Mouse (Mus musculus) erythroid progenitor cell, adult 5-6 weeks (primary cell): Measurements from ENCODE around the gene 4930558K02Rik. TPM values are rescaled to one million over a fixed set of nuclear protein-coding genes. Genes with fewer than 3 reads are reported as not detected.
A peak's percentile ranks its signal among the peaks of the same experiment; 100 is the strongest.

ENCODE experiments used
- ATAC-seq: replicated peaks from 2 replicates; pipeline ENCODE4 v1.8.0; 2016; ENCODE audit warnings: moderate number of reproducible peaks, mild to moderate bottlenecking, moderate TSS enrichment, inconsistent platforms; ENCODE audit not compliant: poor library complexity, low FRiP score, severe bottlenecking
- total RNA-seq, 2 experiments: library from RNA; stranded (forward) in 1 of 2; stranded (reverse) in 1 of 2; fragments of 150-400 nt in 1 of 2; fragments of 186-747, 209-891 nt in 1 of 2; gene quantifications; 2 replicates each; pipeline versions ENCODE4 v1.2.3 to v1.2.4; 2015 to 2017; ENCODE audit warnings: low replicate concordance in 2 of 2

Gene 4930558K02Rik
- total RNA-seq, 2 experiments from 2014 or later: not detected

DNA sequence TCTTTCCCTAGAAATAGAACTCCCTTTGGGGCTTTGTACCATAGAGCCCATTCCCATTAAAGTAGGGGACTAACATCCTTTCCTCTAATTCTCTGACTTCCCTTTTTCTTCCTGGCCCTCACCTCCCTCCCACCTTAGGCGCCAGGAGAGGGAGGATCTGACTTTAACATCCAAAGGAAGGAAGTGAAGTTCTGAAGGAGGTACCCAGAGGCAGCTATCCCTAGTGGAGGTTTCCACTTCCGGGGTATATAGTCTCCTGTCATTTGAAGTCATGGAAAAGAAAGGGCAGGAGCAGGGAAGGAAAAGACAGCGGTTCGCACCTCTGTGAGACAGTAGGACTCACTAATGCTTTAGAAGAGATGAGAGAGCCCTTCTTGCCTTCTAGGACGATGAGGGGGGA lies 19.9 kb upstream of the 4930558K02Rik start:
- ATAC-seq: no peak

DNA sequence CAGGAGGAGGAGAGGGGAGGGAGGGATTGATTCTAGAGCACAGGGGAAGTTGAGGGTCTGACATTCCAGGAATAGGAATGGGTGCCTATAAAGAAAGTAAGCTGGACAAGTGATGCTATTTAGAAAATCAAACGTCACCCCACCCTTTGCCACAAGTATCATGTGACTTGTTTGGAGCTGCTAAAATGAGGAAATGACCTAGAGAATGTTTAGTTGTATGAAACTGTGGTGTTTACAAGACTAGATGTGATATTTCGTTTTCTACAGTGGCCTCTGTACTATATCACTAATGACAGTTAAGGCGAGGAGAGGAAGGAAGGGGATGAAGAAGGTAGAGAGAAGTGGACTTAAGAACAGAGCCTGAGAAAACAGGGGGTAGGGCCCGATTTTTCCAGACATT lies 19.3 kb upstream of the 4930558K02Rik start:
- no peak for ATAC-seq

DNA sequence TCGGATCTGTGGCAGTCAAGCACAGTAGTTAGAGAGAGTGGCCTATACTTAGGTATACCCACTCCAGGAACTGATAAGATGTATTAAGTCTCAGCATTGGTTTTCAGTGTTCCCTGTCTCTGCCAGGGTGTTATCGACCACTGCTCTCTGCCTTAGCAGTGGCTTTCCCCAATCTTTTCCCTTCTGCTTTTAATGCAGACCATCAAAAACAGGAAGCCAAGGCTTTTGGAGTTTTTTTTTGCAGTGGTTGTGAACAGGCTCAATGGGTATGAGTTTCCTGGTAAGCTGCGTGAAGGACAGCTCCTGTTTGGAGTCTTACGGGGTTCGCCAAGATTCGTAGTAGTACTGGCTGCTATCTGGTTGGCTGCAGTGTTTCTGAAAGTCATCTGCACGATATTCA lies 13.0 kb upstream of the 4930558K02Rik start:
- no peak for ATAC-seq

DNA sequence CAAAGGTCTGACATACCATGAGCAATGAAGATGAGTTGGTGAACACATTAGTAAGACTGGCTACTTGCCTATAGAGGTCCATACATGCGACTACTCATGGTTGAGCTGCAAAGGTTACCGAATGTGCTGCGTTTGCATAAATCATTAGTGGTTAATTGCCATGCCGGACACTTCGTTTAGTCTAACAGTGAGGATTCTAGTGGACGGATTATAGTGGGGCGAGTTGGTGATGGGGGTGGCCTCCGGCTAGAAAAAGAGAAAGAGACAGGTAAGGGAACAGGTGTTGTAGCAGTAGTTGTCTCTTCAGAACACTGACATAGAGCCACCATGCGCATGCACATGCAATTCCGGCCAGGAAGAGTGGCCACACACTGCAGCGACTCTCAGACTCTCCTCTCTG lies 12.4 kb upstream of the 4930558K02Rik start:
- ATAC-seq: no peak

DNA sequence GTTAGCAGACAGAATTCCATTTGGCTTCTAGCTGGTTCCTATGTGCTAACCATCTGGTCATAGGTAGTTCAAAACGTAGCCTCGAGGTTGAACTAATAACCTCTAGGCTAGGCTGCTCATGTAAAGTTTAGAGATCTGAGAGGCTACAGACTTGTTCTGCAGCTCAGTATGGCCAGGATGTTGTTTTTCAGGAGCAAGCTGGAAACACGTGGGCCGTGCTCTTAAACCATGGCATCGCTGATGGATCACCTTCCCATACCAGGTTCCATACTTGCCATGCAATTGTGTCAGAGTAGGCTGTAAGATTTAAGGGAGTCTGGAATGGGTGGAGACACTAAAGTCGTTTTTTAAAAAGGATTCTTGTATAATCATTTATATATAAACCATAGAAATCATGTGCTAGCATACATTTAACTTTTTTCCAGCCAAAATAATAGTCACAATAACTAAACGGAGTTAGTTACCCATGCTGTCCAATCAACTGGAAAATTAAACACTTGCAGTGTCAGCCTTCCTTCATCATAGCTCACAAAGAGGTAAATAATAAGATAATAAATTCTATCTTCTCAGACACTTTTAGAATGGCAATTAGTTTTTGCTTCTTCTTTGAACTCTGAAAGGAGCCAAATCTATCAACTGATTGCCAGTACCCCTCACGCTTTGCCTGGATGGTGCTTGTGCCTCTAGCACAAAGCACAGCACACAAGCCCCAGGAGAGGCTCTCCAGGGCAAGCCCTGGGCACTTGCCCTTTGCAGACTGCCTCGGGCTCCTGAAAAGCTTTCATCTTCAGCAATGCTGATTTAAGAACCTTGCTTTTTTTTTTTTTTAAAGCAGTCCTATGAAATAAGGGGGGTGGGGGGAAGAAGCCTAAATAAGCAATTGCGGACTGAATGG lies 11.5 kb upstream of the 4930558K02Rik start:
- ATAC-seq: no peak

DNA sequence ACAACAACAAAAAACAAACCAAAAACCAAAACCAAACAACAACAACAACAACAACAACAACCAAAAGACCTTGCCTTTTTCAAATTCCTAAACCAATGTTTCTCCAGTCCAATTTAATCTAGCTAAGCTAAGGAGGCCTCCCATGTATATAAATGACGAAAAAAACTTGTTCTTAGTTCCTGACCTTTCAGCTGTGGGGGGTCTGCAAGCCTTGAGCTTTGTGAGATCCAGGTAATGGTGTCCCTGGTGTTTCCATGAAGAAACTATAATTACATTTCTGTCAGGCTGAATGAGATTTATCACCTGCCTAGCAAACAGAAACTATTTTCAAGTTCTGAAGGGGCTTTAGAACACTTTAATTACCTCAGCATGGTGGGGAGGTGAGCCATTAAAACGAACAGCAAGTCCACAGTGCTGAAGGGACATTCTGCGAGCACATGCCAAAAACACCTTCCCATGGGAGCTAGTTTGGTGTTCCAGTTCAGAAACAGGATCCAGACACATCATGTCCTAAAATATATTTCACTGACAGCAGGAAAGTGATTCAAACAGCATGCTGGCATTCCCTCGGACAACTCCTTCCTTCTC lies 4.6 kb upstream of the 4930558K02Rik start:
- ATAC-seq: no peak

DNA sequence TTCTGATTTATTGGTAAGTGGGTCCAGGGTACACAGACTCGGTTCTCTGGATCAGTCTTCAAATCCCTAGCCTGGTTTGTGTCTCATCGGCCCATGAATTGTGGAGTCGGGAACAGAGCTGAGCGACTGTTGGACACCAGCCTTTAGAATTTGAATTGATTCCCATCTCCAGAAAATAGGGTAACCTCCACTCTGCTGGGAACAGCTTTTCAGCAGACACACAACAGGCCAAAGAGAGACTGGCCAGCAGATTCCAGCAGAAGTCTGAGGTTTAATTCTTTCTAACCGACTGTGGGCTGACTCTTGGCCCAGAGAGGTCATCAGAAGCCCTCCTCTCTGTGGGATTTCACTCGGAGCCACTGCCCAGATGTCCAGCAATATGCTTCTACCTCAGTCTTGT lies 4.0 kb upstream of the 4930558K02Rik start:
- ATAC-seq: no peak

DNA sequence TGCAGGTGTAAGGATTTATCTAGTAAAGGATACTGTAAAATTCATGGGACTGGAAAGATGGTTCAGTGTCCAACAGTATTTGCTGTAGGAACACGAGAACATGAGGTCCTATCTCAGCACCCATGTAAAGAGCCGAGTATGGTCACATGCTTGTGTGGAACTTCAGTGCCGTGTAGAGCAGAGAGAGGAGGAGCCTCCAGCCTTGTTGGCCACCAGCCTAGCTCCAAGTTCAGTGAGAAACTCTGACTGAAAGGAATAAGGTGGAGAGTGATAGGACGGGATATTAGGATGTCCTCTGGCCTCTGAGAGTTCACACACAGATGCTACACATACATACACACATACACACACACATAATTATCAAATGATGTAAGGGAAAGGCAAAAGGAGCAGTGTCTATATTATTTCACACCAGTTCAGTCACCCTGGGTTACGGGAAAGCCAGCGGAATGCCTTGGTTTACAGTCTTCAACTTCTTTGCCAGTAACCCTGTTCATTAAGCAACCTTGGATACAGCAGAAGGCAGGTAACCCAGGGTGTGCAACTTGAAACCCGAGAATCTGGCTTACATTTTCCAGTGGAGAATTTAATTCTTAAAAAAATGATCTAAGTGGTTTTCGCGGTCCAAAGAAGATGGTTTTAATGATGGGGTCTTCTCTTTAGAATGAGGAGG lies 1.3 kb upstream of the 4930558K02Rik start:
- no peak for ATAC-seq

DNA sequence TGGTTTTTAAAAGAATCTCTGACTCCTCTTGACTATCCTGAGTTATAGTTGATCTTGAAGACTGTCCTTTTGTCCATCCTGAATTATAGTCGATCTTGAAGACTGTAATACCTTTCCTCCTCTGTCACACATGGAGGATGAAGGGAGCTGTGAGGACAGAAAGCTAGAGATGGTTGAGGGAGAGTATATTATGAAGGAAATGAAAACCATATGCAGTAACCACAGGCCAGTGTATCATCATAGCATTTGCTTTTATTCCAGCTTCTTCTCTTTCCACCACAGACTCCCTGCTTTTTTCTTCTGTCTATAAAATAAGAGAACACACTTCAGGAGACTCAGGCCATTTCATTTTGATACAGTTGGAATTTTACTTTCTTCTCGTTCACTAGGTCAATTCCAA lies 610 bp upstream of the 4930558K02Rik start:
- ATAC-seq: no peak

DNA sequence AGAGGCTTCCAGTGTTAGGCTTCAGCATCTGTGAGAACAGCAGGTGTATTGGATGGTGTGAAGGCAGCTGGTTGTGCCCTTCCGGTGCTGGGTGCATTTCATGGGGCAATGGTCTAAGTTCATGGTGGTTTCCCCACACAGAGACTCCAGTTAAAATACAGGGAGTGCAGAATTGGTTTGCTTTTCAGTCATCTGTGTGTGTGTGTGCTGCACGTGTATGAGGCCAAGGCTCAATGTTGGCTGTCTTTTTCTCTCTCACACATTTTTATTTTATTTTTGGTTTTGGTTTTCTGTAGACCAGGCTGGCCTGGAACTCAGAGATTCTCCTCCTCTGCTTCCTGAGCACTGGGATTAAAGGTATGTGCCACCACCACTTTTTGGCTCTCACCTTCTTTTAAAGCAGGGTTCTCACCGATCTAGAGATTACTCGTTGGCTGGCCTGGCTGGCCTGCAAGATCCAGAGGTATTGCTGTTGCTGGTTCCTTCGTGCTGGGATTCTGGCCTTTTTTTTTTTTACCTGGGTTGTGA lies 1.2 kb downstream of the 4930558K02Rik start:
- ATAC-seq: no peak

DNA sequence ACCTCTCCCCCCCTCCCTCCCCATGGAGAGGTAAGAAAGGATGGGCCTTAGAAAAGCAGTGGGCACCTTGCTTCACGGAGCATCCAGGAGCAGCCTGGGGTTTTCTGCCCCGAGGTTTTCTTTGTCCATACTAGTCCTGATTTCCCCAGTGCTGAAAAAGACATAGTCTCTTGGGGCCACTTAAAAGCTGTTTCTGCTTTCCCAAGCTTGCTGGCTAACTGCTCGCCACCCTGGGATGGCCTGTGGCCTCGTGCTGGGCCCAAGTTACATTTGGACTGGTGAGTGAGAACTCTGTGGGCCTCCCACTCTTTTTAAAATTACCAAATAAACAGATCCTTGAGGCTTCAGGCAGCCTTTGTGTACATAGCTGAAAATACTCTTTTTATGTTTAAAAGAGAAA lies 2.1 kb downstream of the 4930558K02Rik start:
- no peak for ATAC-seq

DNA sequence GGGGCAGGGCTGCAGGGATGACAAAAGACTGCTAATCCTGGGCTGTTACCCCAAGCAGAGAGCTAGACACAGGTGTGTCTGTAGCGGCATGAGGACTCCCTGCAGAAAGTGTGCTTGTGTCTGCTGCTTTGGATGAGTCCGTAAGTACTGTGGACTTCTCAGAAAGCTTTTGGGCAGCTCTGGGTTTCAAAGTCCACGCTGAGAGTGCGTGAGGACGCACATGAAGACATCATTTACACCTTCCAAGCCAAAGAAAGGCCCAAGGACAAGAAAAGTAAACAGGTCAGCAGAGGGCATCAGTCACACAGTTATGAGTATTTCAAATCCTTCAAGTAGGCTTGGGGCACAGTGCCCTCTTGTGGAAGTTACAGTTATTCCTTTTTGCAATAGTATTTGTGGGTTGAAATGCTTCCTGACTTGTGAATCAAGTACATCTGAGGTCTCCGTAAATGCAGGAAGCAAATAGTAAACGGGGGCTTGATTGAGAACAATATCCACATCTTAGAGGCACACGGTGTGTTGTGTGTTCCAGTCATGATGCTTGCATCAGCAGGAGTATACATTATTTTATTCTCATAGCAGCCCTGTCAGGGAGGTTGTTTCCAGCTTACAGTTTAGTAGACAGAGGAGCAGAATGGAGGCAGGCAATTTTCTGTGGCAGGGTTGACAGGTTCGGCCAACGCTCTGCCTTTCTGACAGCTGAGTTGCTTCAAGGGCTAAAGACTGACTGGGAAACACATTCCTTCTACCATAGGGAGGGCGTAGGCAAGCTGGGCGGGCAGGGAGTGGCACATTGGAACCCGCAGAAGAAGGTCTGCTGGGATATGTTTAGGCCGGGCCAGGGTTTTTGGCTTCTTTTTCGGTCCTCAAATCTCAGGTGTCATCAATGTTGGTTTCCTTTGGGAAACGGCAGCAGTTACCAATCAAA lies 2.9 kb downstream of the 4930558K02Rik start:
- peak; percentile 81 for ATAC-seq

DNA sequence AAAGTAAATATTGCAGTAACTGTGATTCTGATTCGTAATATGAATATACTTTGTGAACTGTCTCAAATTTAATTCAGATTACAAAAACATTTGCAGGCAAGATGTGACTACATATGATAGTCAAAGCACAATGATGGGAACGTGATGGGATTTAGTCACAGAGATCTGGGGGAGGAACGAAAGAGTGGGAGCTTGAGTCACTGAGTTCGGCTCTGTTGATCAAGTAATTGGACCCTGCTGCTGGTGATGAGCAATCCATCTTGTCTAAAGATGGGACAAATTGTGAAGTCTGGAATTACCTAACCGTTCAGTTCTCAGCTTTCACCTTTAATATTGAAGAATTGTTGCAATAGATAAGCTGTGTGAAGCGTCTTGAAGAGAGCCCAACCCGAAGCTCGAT lies 7.2 kb downstream of the 4930558K02Rik start:
- ATAC-seq: no peak

DNA sequence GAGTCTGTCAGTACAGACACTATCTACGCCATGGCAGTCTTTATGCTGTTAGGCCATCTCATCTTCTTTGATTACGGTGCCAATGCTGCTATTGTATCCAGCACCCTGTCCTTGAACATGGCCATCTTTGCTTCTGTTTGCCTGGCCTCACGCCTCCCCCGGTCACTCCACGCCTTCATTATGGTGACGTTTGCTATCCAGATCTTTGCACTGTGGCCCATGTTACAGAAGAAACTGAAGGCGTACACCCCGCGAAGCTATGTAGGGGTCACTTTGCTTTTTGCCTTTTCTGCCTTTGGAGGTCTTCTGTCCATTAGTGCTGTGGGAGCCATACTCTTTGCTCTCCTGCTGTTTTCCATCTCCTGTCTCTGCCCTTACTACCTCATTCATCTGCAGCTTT lies 8.6 kb downstream of the 4930558K02Rik start:
- no peak for ATAC-seq

DNA sequence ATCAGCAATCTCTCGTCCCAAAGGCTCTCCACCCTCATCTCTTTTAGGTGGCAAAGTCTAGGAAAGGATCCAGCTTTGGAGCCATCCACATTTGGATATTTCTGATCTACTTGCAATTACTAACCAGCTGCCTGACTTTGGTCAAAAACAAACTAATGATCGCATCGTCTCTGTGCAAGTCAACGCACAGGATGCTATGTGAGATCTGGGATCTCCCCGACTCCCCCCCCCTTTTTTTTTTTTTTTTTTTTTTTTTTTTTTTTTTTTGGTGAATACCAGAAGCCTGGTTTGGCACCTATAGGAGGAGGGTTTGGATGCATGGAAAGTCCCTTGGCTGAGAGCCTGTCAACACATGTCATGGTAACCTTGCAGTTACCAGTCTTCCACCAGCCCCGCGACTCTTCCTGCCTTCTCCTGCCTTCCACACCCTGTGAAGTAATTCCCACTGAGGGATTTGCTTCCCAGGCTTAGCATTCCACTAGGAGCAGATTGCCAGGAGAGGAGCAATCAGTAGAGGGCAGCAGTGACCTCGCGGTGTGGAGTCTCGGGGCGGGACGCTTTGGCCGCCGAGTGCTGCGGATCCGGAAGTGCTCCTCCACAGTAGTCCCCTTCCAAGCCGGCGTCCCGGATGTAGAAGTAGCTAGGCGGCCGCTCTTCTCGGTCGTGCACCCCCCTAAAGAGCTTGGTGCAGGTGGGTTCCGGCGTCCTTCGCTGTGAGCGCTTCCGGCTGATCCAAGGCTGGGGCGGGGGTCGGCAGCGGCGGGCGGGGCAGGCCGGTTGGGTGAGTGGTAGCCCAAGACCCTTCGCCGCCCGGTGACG lies 10.6 kb downstream of the 4930558K02Rik start, which contains the start of gene Pigc:
Gene Pigc (plus strand): TSS at position 598 of the 819 bp plus-strand sequence.
- peak; percentile 97 for ATAC-seq

DNA sequence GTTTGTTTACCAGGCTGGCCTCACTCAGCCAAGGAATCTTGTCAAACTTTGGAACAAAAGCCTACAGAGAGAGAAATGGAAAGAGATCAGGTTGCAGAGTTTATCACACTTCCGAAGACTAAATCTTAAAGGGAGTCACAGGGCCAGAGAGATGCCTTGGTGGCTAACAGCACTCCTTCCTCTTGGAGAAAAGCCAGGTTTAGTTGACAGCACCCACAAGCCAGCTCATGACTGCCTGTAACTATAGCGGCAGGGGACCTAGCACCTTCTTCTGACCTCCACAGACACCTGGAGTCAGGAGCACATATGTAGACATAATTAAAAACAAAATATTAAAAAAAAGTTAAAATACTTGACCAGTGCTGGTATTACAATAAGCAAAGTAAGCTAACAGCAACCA lies 11.5 kb downstream of the 4930558K02Rik start:
- ATAC-seq: no peak

DNA sequence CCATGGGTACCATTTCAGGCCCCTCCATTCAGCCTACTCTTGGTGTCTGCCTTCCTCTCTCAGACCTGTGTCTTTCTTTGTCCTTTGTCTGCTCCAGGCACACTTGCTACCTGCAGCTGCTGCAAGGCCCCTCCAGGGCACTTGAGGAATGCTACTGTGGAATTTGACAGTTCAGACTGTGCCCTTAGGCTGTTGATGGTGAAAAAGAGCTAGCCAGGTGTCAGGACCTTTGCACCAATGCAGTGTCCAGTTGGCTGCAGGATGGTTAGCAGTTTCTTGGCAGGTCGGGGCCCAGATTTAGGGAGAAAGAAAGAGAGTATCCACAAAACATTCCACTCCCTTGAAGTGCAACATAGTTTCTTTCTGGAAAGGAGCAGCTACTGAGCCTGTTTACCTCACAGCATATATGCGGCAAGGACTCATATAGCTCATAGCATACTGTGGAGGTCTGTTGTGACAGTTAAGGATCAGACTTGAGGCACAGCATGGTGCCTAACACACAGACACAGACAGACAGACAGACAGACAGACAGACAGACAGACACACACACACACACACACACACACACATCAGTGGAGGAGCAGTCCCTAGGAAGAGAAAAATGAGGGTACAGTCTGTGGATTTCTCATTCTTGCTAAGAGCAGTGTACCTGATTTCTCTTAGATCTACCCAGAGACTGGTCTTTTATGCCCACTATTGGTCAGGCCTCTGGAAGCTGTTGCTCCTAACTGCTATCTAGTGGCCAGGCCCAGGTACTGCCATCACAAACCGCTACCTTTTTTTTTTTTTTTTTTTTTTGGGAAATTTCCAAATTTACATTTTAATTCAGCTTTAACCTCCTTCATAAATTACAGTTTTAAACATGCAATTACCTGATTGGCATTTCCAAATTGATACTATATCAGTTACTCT lies 16.7 kb downstream of the 4930558K02Rik start:
- ATAC-seq: peak; percentile 85
